Mouse (Mus musculus) right cerebral cortex, postnatal 14 days (tissue): Measurements from ENCODE around the gene Tpx2.

Experiments used
- DNase-seq: peaks from one replicate; pipeline ENCODE4 v3.0.0; 2022

Tpx2 gene

GRCm38 (mm10) chr2:152847815-152848302 is at the start of gene Tpx2:
Gene Tpx2 (plus strand): TSS chr2:152847964.
- DNase-seq = peak; percentile 97

GRCm38 (mm10) chr2:152799954-152800761 is 47.6 kb upstream of the Tpx2 start:
- DNase-seq = no peak

GRCm38 (mm10) chr2:152800762-152801113 is 47.0 kb upstream of the Tpx2 start:
- no peak for DNase-seq

GRCm38 (mm10) chr2:152802303-152802702 is 45.5 kb upstream of the Tpx2 start:
- no peak for DNase-seq

- DNase-seq = no peak
Observed at GRCm38 (mm10) chr2:152803081-152803480, 44.7 kb upstream of the Tpx2 start.

GRCm38 (mm10) chr2:152804408-152805110 is 43.2 kb upstream of the Tpx2 start:
- no peak for DNase-seq

GRCm38 (mm10) chr2:152805111-152805490 is 42.7 kb upstream of the Tpx2 start:
- no peak for DNase-seq

- DNase-seq = no peak
Observed at GRCm38 (mm10) chr2:152806037-152806436, 41.7 kb upstream of the Tpx2 start.

- DNase-seq = no peak
Observed at GRCm38 (mm10) chr2:152808178-152808577, 39.6 kb upstream of the Tpx2 start.

GRCm38 (mm10) chr2:152810158-152810941 is 37.4 kb upstream of the Tpx2 start:
- DNase-seq = no peak

GRCm38 (mm10) chr2:152811336-152812165 is 36.2 kb upstream of the Tpx2 start:
- no peak for DNase-seq

GRCm38 (mm10) chr2:152813232-152813631 is 34.5 kb upstream of the Tpx2 start:
- no peak for DNase-seq

GRCm38 (mm10) chr2:152814213-152814874 is 33.4 kb upstream of the Tpx2 start:
- DNase-seq = no peak

GRCm38 (mm10) chr2:152815879-152816656 is 31.7 kb upstream of the Tpx2 start:
- no peak for DNase-seq

GRCm38 (mm10) chr2:152816657-152817348 is 31.0 kb upstream of the Tpx2 start:
- DNase-seq = no peak

GRCm38 (mm10) chr2:152817596-152818291 is 30.0 kb upstream of the Tpx2 start:
- DNase-seq = no peak

- no peak for DNase-seq
Observed at GRCm38 (mm10) chr2:152818679-152819078, 29.1 kb upstream of the Tpx2 start.

- no peak for DNase-seq
Observed at GRCm38 (mm10) chr2:152819097-152819624, 28.6 kb upstream of the Tpx2 start.

GRCm38 (mm10) chr2:152819926-152820325 is 27.8 kb upstream of the Tpx2 start:
- no peak for DNase-seq
